Mouse (Mus musculus): ENCODE measurements around the gene Tcea3. TPM values are rescaled to one million over a fixed set of nuclear protein-coding genes. Genes with fewer than 3 reads are reported as not detected.

Tcea3 gene
- polyA plus RNA-seq, 1 experiment from 2014 or later = 37.6 TPM

DNA sequence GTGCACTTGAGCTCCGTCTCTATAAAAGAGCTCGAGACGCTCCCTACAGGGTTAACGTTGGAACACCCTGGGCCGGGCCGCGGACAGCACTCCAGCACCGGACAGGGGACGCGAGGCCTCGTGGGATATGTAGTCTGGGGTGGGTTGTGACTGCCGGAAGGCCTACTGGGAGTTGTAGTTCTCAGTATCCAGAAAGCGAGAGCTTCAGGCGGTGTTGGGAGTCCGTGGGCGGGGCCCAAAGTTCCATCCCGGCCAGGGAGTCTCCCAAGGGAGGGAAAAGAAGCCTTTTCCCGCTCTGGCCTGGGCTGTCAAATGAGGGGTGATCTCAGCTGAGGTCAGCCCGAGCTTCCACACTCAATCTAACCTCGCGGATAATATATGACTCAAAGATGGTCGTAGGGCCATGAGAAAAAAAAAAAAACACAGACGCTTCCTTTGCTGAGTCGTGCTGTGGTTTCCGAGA lies 37.9 kb downstream of the Tcea3 start:
- peak; percentile 92 for DNase-seq
- Histone ChIP-seq H3K27me3 (ENCODE audit: insufficient read depth, low read length) (no peaks in the 10 kb centered on the region), H3K4me1 (ENCODE audit: insufficient read depth) (peaks cover 12% of the 10 kb centered on the region), H3K4me2 (ENCODE audit: low read depth, low read length) (peak overlapping the region; percentile 91), H3K27ac (ENCODE audit: low read depth) (peak overlapping the region; percentile 77), H3K9me3 (ENCODE audit: low read length) (no peaks in the 10 kb centered on the region), H3K9ac (replicated peaks) (peak overlapping the region; percentile 72), H3K4me3 (ENCODE audit: low read depth, low read length) (peak overlapping the region; percentile 73), H3K36me3 (replicated peaks; ENCODE audit: insufficient read depth, low read length) (peaks cover 21% of the 10 kb centered on the region)
- WGBS (ENCODE audit: insufficient replicate concordance) = 1% methylated on average over 25 of the region's 25 CpGs
- peak; percentile 93 for ATAC-seq
- TF ChIP-seq EP300 (IDR thresholded peaks at IDR 0.05; ENCODE audit: low read depth) (0 out of 2 replicates have a peak, but pooled peaks have one; percentile 48), CTCF (IDR thresholded peaks at IDR 0.05; ENCODE audit: low read depth) (0 out of 2 replicates have a peak, but pooled peaks have one; percentile 2)

DNA sequence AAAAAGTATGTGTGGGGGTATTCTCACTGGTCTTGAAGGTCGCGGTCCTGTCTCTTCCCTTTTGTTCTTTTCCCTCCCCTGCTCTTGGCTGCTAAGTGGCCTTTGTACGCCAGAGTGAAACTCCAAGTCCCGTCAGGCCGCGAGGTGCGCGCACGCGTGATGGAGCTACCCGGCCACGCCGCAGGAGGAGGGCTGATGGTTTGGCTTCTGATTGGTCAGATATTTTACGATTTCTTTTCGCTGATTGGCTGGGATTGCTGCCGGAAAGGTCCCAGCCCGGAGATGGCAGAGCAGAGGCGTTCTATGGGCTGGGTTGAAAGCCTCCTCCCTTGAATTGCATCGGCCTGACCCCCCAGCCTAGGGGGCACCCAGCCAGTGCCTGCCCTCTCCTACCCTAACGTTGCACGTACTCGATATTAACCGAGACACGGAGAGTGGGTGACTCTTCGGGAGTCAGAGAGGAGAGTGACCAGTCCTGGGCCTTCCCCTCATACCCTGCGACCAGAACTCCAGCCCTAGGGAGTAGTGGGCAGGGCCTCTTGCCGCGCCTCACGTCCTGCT lies 38.4 kb downstream of the Tcea3 start:
- H3K9ac ChIP-seq (replicated peaks) = peak overlapping the region; percentile 72
- ATAC-seq = peak; percentile 91
- H3K4me2 ChIP-seq (ENCODE audit: low read depth, low read length) = peak overlapping the region; percentile 91
- DNase-seq = peak; percentile 95
- peaks cover 26% of the 10 kb centered on the region for H3K36me3 ChIP-seq (replicated peaks; ENCODE audit: insufficient read depth, low read length)
- peak overlapping the region; percentile 77 for H3K27ac ChIP-seq (ENCODE audit: low read depth)
- peaks cover 12% of the 10 kb centered on the region for H3K4me1 ChIP-seq (ENCODE audit: insufficient read depth)
- TF ChIP-seq EP300 (IDR thresholded peaks at IDR 0.05; ENCODE audit: low read depth) (0 out of 2 replicates have a peak, but pooled peaks have one; percentile 4), CTCF (IDR thresholded peaks at IDR 0.05; ENCODE audit: low read depth) (no peak)
- peak overlapping the region; percentile 73 for H3K4me3 ChIP-seq (ENCODE audit: low read depth, low read length)
- no peaks in the 10 kb centered on the region for H3K27me3 ChIP-seq (ENCODE audit: insufficient read depth, low read length)
- under 1% methylated on average over 29 of the region's 29 CpGs for WGBS (ENCODE audit: insufficient replicate concordance)
- H3K9me3 ChIP-seq (ENCODE audit: low read length) = no peaks in the 10 kb centered on the region

DNA sequence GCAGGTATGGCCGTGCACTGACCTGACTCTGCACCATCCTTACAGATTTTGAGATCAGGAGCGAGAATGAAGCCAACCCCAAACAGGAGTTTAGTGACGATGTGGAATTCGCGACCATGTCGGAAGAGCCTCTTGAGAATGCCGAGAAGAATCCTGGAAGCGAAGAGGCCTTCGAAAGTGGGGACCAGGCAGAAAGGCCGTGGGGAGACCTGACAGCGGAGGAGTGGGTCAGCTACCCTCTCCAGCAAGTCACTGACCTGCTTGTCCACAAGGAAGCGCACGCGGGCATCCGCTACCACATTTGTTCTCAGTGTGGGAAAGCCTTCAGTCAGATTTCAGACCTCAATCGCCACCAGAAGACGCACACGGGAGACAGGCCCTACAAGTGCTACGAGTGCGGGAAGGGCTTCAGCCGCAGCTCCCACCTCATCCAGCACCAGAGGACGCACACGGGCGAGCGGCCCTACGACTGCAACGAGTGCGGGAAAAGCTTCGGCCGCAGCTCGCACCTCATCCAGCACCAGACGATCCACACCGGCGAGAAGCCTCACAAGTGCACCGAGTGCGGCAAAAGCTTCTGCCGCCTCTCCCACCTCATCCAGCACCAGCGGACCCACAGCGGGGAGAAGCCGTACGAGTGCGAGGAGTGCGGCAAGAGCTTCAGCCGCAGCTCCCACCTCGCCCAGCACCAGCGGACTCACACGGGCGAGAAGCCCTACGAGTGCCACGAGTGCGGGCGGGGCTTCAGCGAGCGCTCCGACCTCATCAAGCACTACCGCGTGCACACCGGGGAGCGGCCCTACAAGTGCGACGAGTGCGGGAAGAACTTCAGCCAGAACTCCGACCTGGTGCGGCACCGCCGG lies 42.6 kb downstream of the Tcea3 start:
- H3K36me3 ChIP-seq (replicated peaks; ENCODE audit: insufficient read depth, low read length) = peaks cover 41% of the 10 kb centered on the region
- ATAC-seq (no peak), DNase-seq (no peak)
- WGBS (ENCODE audit: insufficient replicate concordance) = 88% methylated on average over 66 of the region's 66 CpGs
- H3K4me1 ChIP-seq (ENCODE audit: insufficient read depth) = peaks cover 6% of the 10 kb centered on the region
- no peak overlapping the region for H3K9ac ChIP-seq (replicated peaks)
- H3K9me3 ChIP-seq (ENCODE audit: low read length) = no peaks in the 10 kb centered on the region
- no peak overlapping the region for H3K27ac ChIP-seq (ENCODE audit: low read depth)
- no peak overlapping the region for H3K4me3 ChIP-seq (ENCODE audit: low read depth, low read length)
- no peak overlapping the region for H3K4me2 ChIP-seq (ENCODE audit: low read depth, low read length)
- H3K27me3 ChIP-seq (ENCODE audit: insufficient read depth, low read length) = no peaks in the 10 kb centered on the region
- no peak for TF ChIP-seq CTCF (IDR thresholded peaks at IDR 0.05; ENCODE audit: low read depth)
- no peak for TF ChIP-seq EP300 (IDR thresholded peaks at IDR 0.05; ENCODE audit: low read depth)

DNA sequence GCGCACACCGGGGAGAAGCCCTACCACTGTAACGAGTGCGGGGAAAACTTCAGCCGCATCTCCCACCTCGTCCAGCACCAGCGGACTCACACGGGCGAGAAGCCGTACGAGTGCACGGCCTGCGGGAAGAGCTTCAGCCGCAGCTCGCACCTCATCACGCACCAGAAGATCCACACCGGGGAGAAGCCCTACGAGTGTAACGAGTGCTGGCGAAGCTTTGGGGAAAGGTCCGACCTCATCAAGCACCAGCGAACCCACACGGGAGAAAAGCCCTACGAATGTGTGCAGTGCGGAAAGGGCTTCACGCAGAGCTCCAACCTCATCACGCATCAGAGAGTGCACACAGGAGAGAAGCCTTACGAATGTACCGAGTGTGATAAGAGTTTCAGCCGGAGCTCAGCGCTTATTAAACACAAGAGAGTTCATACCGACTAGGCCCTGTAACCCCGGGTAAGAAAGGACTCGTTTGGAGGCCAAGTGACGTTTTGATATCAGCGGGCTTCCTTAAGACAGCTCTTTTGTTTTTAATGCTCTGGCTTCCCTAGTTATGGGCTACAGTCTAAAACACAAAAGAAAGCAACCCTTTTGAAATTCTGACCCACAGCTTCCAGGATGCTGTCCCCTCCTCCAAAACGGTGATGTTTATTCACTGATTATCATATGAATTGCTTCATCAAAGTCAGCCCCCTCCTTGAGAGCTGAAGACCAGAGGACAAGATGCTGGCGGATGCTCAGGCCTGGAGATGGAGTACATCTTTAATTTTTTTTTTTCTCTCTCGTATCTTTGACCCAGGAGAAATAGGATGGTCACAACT lies 43.5 kb downstream of the Tcea3 start:
- no peak overlapping the region for H3K4me3 ChIP-seq (ENCODE audit: low read depth, low read length)
- no peak overlapping the region for H3K4me2 ChIP-seq (ENCODE audit: low read depth, low read length)
- no peak for DNase-seq
- WGBS (ENCODE audit: insufficient replicate concordance) = 86% methylated on average over 39 of the region's 39 CpGs
- H3K9ac ChIP-seq (replicated peaks) = no peak overlapping the region
- H3K36me3 ChIP-seq (replicated peaks; ENCODE audit: insufficient read depth, low read length) = peaks cover 41% of the 10 kb centered on the region
- no peak overlapping the region for H3K27ac ChIP-seq (ENCODE audit: low read depth)
- no peaks in the 10 kb centered on the region for H3K9me3 ChIP-seq (ENCODE audit: low read length)
- ATAC-seq = no peak
- H3K4me1 ChIP-seq (ENCODE audit: insufficient read depth) = peaks cover 6% of the 10 kb centered on the region
- no peaks in the 10 kb centered on the region for H3K27me3 ChIP-seq (ENCODE audit: insufficient read depth, low read length)
- TF ChIP-seq CTCF (IDR thresholded peaks at IDR 0.05; ENCODE audit: low read depth) (no peak), EP300 (IDR thresholded peaks at IDR 0.05; ENCODE audit: low read depth) (no peak)

DNA sequence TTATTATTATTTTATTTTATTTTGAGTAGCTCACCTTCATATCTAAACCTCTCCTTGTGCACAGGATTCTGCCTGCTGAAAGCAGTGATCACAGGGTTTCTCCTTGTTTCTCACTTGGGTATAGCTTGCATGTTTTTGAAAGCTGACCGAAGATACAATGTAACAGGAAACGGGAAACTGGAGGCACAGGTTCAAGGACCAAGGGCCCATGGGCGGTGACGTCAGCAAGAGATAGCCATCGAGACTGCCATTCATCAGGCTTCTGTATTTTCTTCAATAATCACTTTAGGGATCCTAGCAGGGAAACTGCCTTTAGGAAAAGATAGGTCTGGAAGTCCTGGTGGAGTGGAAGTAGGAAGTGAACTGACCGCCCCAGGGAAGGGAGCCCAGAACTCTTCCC lies 44.2 kb downstream of the Tcea3 start:
- peaks cover 41% of the 10 kb centered on the region for H3K36me3 ChIP-seq (replicated peaks; ENCODE audit: insufficient read depth, low read length)
- no peak for ATAC-seq

More for the DNA sequence above, 44.2 kb downstream of the Tcea3 start:
- DNase-seq = no peak
- TF ChIP-seq CTCF (IDR thresholded peaks at IDR 0.05; ENCODE audit: low read depth) (no peak), EP300 (IDR thresholded peaks at IDR 0.05; ENCODE audit: low read depth) (no peak)
- Histone ChIP-seq H3K27ac (ENCODE audit: low read depth) (no peak overlapping the region), H3K4me1 (ENCODE audit: insufficient read depth) (peaks cover 1% of the 10 kb centered on the region), H3K9me3 (ENCODE audit: low read length) (no peaks in the 10 kb centered on the region), H3K9ac (replicated peaks) (no peak overlapping the region), H3K4me2 (ENCODE audit: low read depth, low read length) (no peak overlapping the region), H3K27me3 (ENCODE audit: insufficient read depth, low read length) (no peaks in the 10 kb centered on the region), H3K4me3 (ENCODE audit: low read depth, low read length) (no peak overlapping the region)
- WGBS (ENCODE audit: insufficient replicate concordance) = 81% methylated on average over 6 of the region's 6 CpGs

Measured in liver, postnatal 0 days (tissue).